Mouse (Mus musculus): ENCODE results near the gene Dpf2.

Gene Dpf2

GRCm38 (mm10) chr19:5935691-5936090 is 22.9 kb upstream of the Dpf2 start:
- no peak for DNase-seq (ENCODE audit: low spot score)

GRCm38 (mm10) chr19:5935266-5935665 is 22.5 kb upstream of the Dpf2 start:
- peak; percentile 44 for DNase-seq (ENCODE audit: low spot score)

GRCm38 (mm10) chr19:5929634-5930596 is 17.1 kb upstream of the Dpf2 start:
- no peak for DNase-seq (ENCODE audit: low spot score)

GRCm38 (mm10) chr19:5928546-5928945 is 15.7 kb upstream of the Dpf2 start:
- DNase-seq (ENCODE audit: low spot score): no peak

- DNase-seq (ENCODE audit: low spot score): no peak
These were observed 15.3 kb upstream of the Dpf2 start for GRCm38 (mm10) chr19:5928104-5928503.

- no peak for DNase-seq (ENCODE audit: low spot score)
These were observed 14.7 kb upstream of the Dpf2 start for GRCm38 (mm10) chr19:5927532-5927931.

DNA sequence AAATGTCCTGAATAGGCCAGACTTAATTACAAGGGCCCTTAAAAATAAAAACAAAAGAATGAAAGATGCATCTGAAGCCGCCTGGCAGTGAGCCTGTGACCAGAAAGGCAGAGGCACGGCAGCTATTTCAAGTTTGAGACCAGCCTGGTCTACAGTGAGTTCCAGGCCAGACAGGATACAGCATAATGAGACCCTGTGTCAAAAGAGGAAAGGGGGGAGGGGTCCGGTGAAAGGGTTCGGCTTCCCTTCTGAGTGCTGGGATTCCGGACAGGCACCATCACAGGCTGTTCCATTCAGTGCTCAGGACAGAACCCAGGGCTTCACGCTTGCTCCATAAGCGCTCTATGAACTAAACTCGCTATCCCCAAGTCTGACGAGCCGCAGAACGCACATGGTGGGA is 14.2 kb upstream of the Dpf2 start:
- no peak for DNase-seq (ENCODE audit: low spot score)

DNA sequence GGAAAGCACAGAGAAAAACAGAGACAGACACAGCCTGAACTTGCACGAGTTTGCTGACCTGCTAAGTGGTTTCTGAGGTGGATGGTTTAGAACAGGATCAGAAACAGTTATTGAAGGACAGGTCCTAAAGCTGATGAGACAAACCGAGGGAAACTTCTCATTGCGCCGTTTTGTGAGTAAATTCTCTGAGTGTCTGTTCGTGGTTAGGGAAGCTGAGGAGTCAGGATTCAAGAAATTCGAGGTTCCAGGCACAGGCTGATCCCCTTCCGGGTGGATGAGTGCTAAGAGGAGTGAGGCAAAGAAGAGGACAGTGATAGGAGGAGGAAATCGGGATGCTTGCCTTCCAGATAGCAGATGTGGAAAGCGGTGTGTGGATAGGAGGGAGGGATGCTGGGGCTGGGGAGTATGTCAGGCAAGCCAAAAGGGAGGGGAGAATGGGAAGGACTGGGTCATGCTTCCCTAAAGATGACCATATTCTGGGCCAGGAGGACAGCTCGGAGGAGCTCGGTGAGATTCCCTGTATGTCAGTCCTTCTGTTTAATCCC is 12.6 kb upstream of the Dpf2 start:
- no peak for DNase-seq (ENCODE audit: low spot score)

- peak; percentile 97 for DNase-seq (ENCODE audit: low spot score)
These were observed 11.9 kb upstream of the Dpf2 start, which contains the start of gene Cdc42ep2 for GRCm38 (mm10) chr19:5924713-5925093. TSS of gene Cdc42ep2 (minus strand) at chr19:5924816.

GRCm38 (mm10) chr19:5923990-5924712 is 11.3 kb upstream of the Dpf2 start:
- DNase-seq (ENCODE audit: low spot score): peak; percentile 97

DNA sequence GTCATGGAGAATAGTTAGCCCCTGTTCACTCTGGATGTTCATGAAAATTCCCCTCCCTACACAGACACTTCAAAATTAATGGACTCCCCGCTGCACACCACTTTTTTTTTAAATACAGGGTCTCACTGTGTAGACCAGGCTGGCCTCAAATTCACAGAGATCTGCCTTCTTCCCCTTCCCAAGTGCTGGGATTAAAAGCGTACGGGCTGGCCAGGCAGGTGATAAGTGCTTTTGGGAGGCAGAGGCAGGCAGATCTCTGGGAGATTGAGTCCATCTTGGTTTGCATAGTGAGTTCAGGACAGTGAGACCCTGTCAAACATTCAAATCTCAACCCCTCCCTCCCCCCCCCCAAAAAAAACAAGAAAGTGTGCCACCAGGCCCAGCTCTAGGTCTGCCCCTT is 10.2 kb upstream of the Dpf2 start:
- no peak for DNase-seq (ENCODE audit: low spot score)

DNA sequence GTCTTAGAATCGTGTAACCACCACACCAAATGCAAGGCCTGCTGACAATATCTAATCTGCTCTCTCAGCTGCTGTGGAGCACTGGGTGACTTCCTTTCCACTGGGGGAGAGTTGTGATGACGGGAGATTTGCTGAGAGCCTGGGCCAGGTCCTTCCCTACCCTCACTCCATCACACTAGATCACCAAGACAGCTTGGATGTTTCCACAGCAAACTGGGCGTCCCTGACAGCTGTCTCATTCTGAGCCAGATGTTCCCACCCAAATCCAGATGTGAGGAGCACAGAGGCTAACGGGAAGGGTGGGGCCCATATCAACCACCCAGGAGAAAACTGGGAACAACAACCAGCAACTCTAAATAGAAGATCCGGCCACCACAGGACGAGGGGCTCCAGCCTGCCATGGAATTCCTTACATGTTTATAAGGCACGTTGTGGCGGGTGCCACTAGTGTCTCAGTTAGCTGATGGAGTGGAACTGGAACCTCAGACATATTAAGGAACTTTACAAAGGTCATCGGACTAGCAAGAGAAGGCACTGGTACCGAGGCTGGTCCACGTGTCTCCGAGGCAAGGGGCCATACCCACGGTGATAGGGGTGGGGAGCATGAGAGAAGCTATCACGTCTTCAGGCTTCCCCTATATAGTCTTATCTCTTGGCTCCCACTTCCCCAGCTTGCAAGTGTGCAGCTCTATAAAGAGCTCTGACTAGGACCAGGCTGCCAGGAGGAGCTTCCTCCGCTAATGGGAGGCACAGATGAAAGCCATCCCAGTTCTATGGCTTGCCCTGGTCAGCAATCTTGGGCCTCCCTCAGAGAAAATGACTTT is 9.5 kb upstream of the Dpf2 start:
- no peak for DNase-seq (ENCODE audit: low spot score)

DNA sequence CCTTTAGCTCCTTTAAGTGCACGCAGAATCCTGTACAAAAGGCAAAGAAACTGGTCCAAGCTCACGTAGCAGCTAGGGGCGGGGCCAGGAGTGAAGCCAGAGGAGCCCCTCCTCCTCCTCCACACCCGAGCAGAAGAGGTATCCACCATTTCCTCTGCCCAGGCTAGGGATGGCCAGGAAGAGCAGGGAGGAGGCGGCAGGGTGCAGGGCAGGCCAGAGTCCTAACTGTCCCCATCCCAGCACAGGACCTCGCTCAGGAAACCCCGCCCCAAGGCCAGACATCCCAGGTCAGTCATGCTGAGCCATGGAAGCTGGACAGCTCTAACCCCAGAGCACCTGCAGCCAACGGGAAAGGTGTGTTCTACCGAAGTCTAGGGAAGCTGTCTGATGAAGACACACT is 8.9 kb upstream of the Dpf2 start:
- peak; percentile 44 for DNase-seq (ENCODE audit: low spot score)

DNA sequence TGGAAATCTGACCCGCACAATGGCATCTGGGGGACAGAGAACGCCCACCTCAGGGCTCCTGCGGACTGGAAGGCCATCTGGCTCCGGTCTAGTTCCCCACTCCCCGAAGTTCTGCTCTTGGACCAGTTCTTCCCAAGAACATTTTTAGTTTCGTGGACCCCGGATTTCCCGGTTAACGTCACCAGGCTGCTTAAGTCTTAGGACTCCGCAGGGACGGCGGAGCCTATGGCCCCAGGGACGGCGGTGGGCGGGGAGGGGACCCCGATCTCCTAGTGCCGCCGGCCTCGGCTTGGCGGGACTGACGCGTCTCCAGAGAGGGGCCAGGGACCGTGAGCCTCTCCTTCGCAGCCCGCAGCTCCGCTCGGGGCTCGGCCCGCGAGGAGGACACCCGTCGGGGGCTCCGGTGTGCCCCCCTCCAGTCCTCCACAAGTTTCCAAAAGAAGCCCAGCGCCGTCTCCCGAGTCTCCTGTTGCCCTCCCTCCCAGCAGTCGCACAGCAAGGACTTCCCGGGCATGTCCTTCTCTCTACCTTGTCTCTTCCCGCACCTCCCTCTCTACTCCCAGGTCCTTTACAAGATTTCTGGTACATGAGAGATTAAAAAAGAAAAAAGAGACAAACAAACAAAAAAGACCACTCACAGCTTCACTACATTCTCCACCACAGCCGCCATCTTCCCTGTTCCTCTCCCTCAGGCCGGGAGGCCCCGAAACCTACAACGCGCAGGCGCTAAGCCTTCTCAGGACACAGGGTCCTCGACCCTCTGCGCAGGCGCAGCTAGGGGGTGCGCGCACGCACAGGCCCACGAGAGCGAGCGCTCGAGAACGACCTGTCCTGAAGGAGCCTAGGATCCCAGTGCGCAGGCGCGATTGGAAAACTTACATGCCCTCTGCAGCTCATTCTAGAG is 455 bp downstream of the Dpf2 start:
- DNase-seq (ENCODE audit: low spot score): peak; percentile 100

- no peak for DNase-seq (ENCODE audit: low spot score)
These were observed 1.2 kb downstream of the Dpf2 start for GRCm38 (mm10) chr19:5911430-5912102.

DNA sequence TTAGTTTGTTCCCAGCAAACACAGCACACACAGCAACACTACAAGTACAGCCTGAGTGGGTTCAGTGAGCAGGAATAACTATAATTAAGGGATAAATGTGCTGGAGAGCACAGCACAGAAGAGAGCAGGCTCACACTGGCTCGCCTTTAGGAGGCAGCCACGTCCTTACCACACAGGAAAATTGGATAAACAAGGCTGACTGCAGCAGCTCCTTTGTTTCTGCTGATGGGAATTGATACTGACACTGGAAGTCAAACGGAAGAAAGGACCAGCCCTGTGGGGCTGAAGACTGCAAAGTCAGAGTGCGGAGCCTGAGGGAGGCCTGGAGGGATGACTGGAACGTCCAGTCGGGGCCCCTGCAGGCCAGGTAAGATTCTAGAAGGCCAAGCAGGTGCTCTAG is 2.6 kb downstream of the Dpf2 start:
- no peak for DNase-seq (ENCODE audit: low spot score)

DNA sequence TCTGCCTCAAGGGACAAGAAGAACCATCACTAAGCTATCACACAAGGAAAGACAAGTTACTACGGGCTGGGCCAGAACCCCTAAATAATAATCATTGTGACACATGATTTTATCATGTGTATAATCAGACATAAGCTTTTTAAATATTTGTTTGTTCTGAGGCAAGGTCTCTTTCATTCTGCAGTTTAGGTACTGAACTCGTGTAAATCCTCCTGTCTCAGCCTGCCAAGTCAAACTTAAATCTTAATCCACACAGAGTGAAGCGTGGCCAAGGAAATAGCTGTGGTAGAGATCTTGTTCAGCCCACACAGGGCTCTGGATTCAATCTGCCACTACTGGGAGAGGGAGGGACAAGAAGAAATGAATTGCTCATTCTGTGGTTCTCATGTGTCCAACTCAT is 5.5 kb downstream of the Dpf2 start:
- no peak for DNase-seq (ENCODE audit: low spot score)

DNA sequence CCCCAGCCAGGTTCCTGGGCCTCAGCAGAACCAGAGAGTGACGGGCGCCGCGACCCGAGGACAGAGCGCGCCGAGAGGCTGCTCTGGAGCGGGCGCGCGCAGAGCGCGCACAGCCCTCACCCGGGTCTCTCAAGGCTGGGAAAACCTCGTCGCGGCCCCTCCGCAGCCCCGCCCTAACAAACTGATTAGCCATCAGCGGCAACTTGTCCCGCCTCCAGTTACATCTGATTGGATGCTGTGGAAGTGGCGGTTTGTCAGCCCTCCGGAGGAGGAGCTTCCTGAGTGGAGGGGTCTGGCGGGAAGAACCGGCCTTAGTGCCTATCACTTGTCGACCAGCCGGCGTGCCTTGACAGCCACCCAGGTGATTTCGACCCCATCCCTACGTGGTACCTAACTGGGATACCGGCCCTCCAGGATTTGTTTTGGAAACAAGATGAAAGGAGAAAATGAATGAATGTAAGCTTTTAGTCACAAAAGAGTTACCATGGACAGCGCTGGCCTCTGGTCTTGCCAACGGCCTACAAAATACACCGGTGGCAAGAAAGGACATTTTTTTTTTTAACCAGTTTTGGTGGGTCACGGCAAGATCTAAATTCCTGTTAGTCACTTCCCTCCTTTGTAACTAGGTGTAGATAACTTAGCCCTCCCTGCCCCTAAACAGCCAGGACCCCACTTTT is 18.7 kb downstream of the Dpf2 start, which contains the start of gene Tigd3:
Tigd3 (minus strand) TSS at position 148 of the 677 bp plus-strand sequence.
- DNase-seq (ENCODE audit: low spot score): peak; percentile 98

- DNase-seq (ENCODE audit: low spot score): peak; percentile 7
These were observed 19.4 kb downstream of the Dpf2 start for GRCm38 (mm10) chr19:5893282-5894001.
